Mouse (Mus musculus): ENCODE measurements at regions not wholly inside any gene's neighbourhood (a gene's known extent, or its start where the extent isn't known, plus 50 kb on each side); places are given as distances from the start of the nearest gene placed in this dataset.

DNA sequence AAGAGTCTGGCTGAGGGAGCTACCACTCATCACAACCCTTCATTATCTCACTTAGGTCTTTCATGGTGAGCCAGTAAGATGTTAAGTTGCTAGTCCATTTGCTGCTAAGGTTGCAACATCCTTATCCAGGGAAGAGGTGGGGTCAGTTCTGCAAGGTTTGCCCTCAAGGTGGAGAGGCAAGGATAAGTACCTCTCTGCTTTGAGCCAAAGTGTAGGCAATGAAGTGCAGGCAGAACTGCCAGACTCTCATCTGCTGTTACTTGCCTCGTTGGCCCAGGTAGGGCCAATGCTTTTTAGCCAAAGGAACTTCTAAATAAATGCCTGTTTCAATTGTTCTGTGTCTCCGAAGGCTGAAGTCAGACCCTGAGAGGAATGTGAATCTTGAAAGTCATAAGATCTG lies 59.6 kb upstream of the Lclat1 start:
- Histone ChIP-seq H3K4me1 (ENCODE audit: control insufficient read depth in 2 of 2, insufficient read depth in 2 of 2, low read length in 2 of 2) (peaks cover 0 to under 1% of the 10 kb centered on the region in 2 experiments; a peak in 1 of 4 replicates), H3K4me2 (ENCODE audit: low read length) (no peak overlapping the region), H3K9me3 (ENCODE audit: control insufficient read depth, low read length) (no peaks in the 10 kb centered on the region), H3K27me3 (ENCODE audit: control insufficient read depth, insufficient read depth, low read length) (no peaks in the 10 kb centered on the region), H3K36me3 (ENCODE audit: control insufficient read depth, insufficient read depth, low read length) (no peaks in the 10 kb centered on the region), H3K4me3 (ENCODE audit: control insufficient read depth in 1 of 2, insufficient read depth in 1 of 2, low read depth in 1 of 2, low read length in 2 of 2) (no peak overlapping the region), H3K9ac (ENCODE audit: low read length) (no peak overlapping the region), H3K27ac (replicated peaks in 1 of 2; ENCODE audit: control insufficient read depth in 1 of 2, insufficient read depth in 1 of 2, low read depth in 2 of 2, low read length in 2 of 2) (no peak overlapping the region)
- no peak for ATAC-seq (ENCODE audit: insufficient number of reproducible peaks, insufficient read depth, low FRiP score, low read depth)
- WGBS: 76% methylated on average over 2 of the region's 2 CpGs

DNA sequence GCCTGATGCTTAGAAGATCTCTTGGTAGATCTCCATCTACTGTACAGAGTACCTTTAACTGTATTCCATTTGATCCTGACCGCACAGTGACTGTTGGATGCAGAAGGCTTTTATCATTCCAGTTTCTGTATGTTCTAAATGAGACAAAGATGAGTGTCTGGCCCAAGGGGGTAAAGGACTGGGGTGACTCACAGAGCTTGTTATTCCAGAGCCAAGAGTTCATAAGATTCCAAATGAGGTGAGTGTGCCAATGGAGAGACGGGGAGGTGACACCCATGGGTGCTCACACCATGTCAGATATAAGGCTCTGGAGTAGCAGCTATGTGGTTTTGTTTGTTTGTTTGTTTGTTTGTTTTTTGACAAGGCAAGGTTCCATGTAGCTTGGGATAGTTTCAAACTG lies 54.8 kb upstream of the Lclat1 start:
- H3K9ac ChIP-seq (ENCODE audit: low read length): no peak overlapping the region
- 0 out of 4 replicates have a peak overlapping the region, but pooled peaks of 1 of the 2 experiments have one; percentile 14 for H3K27ac ChIP-seq (replicated peaks in 1 of 2; ENCODE audit: control insufficient read depth in 1 of 2, insufficient read depth in 1 of 2, low read depth in 2 of 2, low read length in 2 of 2)
- peaks cover 8 to 15% of the 10 kb centered on the region in 2 experiments; a peak in 2 of 4 replicates for H3K4me1 ChIP-seq (ENCODE audit: control insufficient read depth in 2 of 2, insufficient read depth in 2 of 2, low read length in 2 of 2)
- 0 out of 2 replicates have a peak, but pooled peaks cover 4% of the 10 kb centered on the region for H3K9me3 ChIP-seq (ENCODE audit: control insufficient read depth, low read length)
- H3K36me3 ChIP-seq (ENCODE audit: control insufficient read depth, insufficient read depth, low read length): no peaks in the 10 kb centered on the region
- no peaks in the 10 kb centered on the region for H3K27me3 ChIP-seq (ENCODE audit: control insufficient read depth, insufficient read depth, low read length)
- 87% methylated on average over 2 of the region's 2 CpGs for WGBS
- no peak overlapping the region for H3K4me2 ChIP-seq (ENCODE audit: low read length)
- no peak overlapping the region for H3K4me3 ChIP-seq (ENCODE audit: control insufficient read depth in 1 of 2, insufficient read depth in 1 of 2, low read depth in 1 of 2, low read length in 2 of 2)
- ATAC-seq (ENCODE audit: insufficient number of reproducible peaks, insufficient read depth, low FRiP score, low read depth): no peak

DNA sequence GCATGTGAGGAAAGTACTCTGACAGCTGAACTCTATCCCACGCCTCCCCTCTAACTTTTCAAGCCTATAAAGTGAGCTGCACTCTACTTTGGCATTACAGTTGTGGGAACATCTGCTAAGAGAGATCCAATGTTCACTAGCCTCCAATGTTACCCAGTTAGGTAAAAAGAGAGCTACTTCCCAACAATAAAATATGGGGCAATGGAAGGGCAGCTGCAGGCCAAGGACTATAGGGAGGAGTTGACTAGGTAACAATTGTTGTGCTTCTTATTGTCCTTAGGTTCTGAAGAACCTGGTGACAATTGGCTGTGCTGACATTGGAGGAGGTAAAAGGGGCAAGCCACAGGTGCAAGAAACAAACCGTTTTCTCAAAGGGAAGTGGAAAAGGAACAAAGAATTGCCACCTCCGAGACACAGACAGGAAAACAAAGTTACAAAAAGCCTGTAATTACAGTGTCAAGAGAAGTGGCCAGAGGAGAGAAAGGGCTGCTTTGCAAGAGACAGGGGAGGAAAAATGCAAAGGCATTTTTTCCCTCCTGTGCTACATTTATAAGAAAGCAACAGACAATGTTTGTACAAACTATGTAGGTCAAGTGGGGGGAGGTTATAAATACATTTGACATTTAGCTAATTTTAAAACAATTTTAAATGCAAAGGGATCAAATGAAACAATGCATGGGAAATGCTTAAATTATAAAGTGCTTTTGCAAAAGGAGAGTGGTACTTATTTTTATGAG lies 54.1 kb upstream of the Lclat1 start:
- Histone ChIP-seq H3K4me1 (ENCODE audit: control insufficient read depth in 2 of 2, insufficient read depth in 2 of 2, low read length in 2 of 2) (peaks cover 12 to 22% of the 10 kb centered on the region in 2 experiments; a peak in 3 of 4 replicates), H3K4me3 (ENCODE audit: control insufficient read depth in 1 of 2, insufficient read depth in 1 of 2, low read depth in 1 of 2, low read length in 2 of 2) (no peak overlapping the region), H3K36me3 (ENCODE audit: control insufficient read depth, insufficient read depth, low read length) (no peaks in the 10 kb centered on the region), H3K9me3 (ENCODE audit: control insufficient read depth, low read length) (0 out of 2 replicates have a peak, but pooled peaks cover 4% of the 10 kb centered on the region), H3K9ac (ENCODE audit: low read length) (no peak overlapping the region), H3K27ac (replicated peaks in 1 of 2; ENCODE audit: control insufficient read depth in 1 of 2, insufficient read depth in 1 of 2, low read depth in 2 of 2, low read length in 2 of 2) (0 out of 4 replicates have a peak overlapping the region, but pooled peaks of 1 of the 2 experiments have one; percentile 2), H3K4me2 (ENCODE audit: low read length) (no peak overlapping the region), H3K27me3 (ENCODE audit: control insufficient read depth, insufficient read depth, low read length) (no peaks in the 10 kb centered on the region)
- WGBS: 62% methylated on average over 3 of the region's 3 CpGs
- no peak for ATAC-seq (ENCODE audit: insufficient number of reproducible peaks, insufficient read depth, low FRiP score, low read depth)

DNA sequence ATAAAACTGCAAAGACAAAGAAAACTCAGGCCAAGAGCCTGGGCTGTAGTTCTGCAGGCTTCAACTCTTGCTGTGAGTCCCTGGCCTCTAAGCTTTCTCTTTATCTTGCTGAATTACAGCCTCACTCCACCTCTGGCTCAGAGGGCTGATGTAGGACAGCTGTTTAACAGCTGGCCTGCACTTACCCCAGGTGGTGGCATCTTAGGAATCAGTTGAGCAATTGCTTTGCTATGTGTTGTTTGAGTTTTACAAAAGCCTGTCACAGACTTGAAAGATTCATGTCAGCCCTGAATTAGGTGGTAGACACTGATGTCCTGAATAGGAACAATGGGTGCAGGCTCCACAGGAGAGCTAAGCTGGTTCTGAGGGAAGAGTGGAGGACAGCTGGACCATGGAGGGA lies 53.6 kb upstream of the Lclat1 start:
- ATAC-seq (ENCODE audit: insufficient number of reproducible peaks, insufficient read depth, low FRiP score, low read depth): 0 out of 2 replicates have a peak, but pooled peaks have one; percentile 31
- H3K9me3 ChIP-seq (ENCODE audit: control insufficient read depth, low read length): 0 out of 2 replicates have a peak, but pooled peaks cover 4% of the 10 kb centered on the region
- 0 out of 4 replicates have a peak overlapping the region, but pooled peaks of 1 of the 2 experiments have one; percentile 7 for H3K27ac ChIP-seq (replicated peaks in 1 of 2; ENCODE audit: control insufficient read depth in 1 of 2, insufficient read depth in 1 of 2, low read depth in 2 of 2, low read length in 2 of 2)
- H3K4me2 ChIP-seq (ENCODE audit: low read length): no peak overlapping the region
- peaks cover 12 to 25% of the 10 kb centered on the region in 2 experiments; a peak in 3 of 4 replicates for H3K4me1 ChIP-seq (ENCODE audit: control insufficient read depth in 2 of 2, insufficient read depth in 2 of 2, low read length in 2 of 2)
- H3K9ac ChIP-seq (ENCODE audit: low read length): no peak overlapping the region
- H3K36me3 ChIP-seq (ENCODE audit: control insufficient read depth, insufficient read depth, low read length): no peaks in the 10 kb centered on the region
- no peak overlapping the region for H3K4me3 ChIP-seq (ENCODE audit: control insufficient read depth in 1 of 2, insufficient read depth in 1 of 2, low read depth in 1 of 2, low read length in 2 of 2)
- H3K27me3 ChIP-seq (ENCODE audit: control insufficient read depth, insufficient read depth, low read length): no peaks in the 10 kb centered on the region

DNA sequence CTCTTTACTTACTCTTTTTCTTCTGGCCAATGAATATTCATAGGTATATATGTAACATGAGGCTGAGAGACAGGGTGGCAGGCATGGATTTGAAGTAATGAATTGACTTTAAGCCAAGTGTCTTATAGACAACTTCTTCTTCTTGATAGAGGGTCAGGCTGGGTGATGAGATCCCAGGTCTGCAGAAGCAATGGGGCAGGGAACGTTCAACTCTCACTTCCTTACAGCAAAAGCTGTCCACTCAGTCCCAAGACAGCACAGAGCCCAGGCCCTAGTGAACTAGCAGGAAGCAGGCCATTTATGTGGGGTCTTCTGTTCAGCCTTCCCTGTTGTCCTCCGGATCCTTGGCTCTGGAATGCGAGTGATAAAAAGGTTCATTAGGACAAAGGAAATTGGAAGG lies 52.6 kb upstream of the Lclat1 start:
- Histone ChIP-seq H3K4me1 (ENCODE audit: control insufficient read depth in 2 of 2, insufficient read depth in 2 of 2, low read length in 2 of 2) (peaks cover 16 to 26% of the 10 kb centered on the region in 2 experiments; a peak in 3 of 4 replicates), H3K4me2 (ENCODE audit: low read length) (no peak overlapping the region), H3K4me3 (ENCODE audit: control insufficient read depth in 1 of 2, insufficient read depth in 1 of 2, low read depth in 1 of 2, low read length in 2 of 2) (no peak overlapping the region), H3K9ac (ENCODE audit: low read length) (no peak overlapping the region), H3K27me3 (ENCODE audit: control insufficient read depth, insufficient read depth, low read length) (no peaks in the 10 kb centered on the region), H3K36me3 (ENCODE audit: control insufficient read depth, insufficient read depth, low read length) (no peaks in the 10 kb centered on the region), H3K27ac (replicated peaks in 1 of 2; ENCODE audit: control insufficient read depth in 1 of 2, insufficient read depth in 1 of 2, low read depth in 2 of 2, low read length in 2 of 2) (0 out of 4 replicates have a peak overlapping the region, but pooled peaks of 1 of the 2 experiments have one; percentile 6), H3K9me3 (ENCODE audit: control insufficient read depth, low read length) (0 out of 2 replicates have a peak, but pooled peaks cover 4% of the 10 kb centered on the region)
- 63% methylated on average over 3 of the region's 3 CpGs for WGBS
- no peak for ATAC-seq (ENCODE audit: insufficient number of reproducible peaks, insufficient read depth, low FRiP score, low read depth)

DNA sequence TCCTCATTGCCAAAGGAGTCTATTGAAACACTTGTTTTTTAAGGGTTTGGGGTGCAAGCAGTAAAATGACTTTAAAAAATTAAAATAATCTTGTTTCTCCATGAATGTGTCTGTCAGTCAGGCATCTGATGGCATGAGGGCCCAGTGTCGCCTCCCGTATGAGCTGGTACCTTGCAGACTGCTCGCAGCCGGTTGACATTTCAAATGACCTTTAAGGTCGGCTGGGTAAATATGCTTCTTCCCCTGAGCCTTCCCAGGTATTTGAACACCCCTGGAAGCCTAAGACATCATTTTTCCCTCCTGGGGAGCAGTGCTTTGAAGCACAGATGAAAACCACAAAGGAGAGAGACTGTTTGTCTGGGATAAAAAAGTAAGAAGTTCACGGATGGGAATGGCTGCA lies 52.2 kb upstream of the Lclat1 start:
- no peaks in the 10 kb centered on the region for H3K27me3 ChIP-seq (ENCODE audit: control insufficient read depth, insufficient read depth, low read length)
- H3K36me3 ChIP-seq (ENCODE audit: control insufficient read depth, insufficient read depth, low read length): no peaks in the 10 kb centered on the region
- no peak overlapping the region for H3K9ac ChIP-seq (ENCODE audit: low read length)
- H3K4me3 ChIP-seq (ENCODE audit: control insufficient read depth in 1 of 2, insufficient read depth in 1 of 2, low read depth in 1 of 2, low read length in 2 of 2): no peak overlapping the region
- H3K9me3 ChIP-seq (ENCODE audit: control insufficient read depth, low read length): 0 out of 2 replicates have a peak, but pooled peaks cover 4% of the 10 kb centered on the region
- H3K4me2 ChIP-seq (ENCODE audit: low read length): no peak overlapping the region
- ATAC-seq (ENCODE audit: insufficient number of reproducible peaks, insufficient read depth, low FRiP score, low read depth): no peak
- WGBS: 66% methylated on average over 6 of the region's 6 CpGs
- H3K27ac ChIP-seq (replicated peaks in 1 of 2; ENCODE audit: control insufficient read depth in 1 of 2, insufficient read depth in 1 of 2, low read depth in 2 of 2, low read length in 2 of 2): 0 out of 4 replicates have a peak overlapping the region, but pooled peaks of 1 of the 2 experiments have one; percentile 6
- H3K4me1 ChIP-seq (ENCODE audit: control insufficient read depth in 2 of 2, insufficient read depth in 2 of 2, low read length in 2 of 2): peaks cover 20 to 30% of the 10 kb centered on the region in 2 experiments; a peak in 3 of 4 replicates

DNA sequence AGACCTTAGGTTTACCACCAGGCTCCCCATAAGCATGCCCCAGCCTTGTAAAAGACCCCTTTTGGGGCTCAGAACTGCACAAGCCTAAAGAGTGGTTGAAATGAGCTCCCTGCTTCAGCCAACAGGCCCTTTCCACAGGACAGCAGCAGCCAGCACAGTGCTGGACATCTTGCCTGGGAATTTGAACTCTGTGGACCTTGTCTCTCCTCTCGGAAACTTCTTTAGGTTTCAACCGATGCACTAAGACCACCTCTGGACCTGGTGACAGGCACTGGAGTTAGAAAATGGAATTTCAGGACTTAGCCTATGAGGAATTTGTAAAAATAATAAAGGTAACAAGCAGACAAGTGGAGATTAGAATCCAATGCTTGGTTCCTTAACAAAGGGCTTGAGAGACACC lies 51.2 kb upstream of the Lclat1 start:
- H3K27ac ChIP-seq (replicated peaks in 1 of 2; ENCODE audit: control insufficient read depth in 1 of 2, insufficient read depth in 1 of 2, low read depth in 2 of 2, low read length in 2 of 2): no peak overlapping the region

More for the DNA sequence above, 51.2 kb upstream of the Lclat1 start:
- H3K4me3 ChIP-seq (ENCODE audit: control insufficient read depth in 1 of 2, insufficient read depth in 1 of 2, low read depth in 1 of 2, low read length in 2 of 2): no peak overlapping the region
- 72% methylated on average over 2 of the region's 2 CpGs for WGBS
- H3K9ac ChIP-seq (ENCODE audit: low read length): no peak overlapping the region
- H3K9me3 ChIP-seq (ENCODE audit: control insufficient read depth, low read length): 0 out of 2 replicates have a peak, but pooled peaks cover 4% of the 10 kb centered on the region
- H3K36me3 ChIP-seq (ENCODE audit: control insufficient read depth, insufficient read depth, low read length): no peaks in the 10 kb centered on the region
- ATAC-seq (ENCODE audit: insufficient number of reproducible peaks, insufficient read depth, low FRiP score, low read depth): no peak
- no peaks in the 10 kb centered on the region for H3K27me3 ChIP-seq (ENCODE audit: control insufficient read depth, insufficient read depth, low read length)
- no peak overlapping the region for H3K4me2 ChIP-seq (ENCODE audit: low read length)
- H3K4me1 ChIP-seq (ENCODE audit: control insufficient read depth in 2 of 2, insufficient read depth in 2 of 2, low read length in 2 of 2): peaks cover 27 to 36% of the 10 kb centered on the region in 2 experiments
